Mouse (Mus musculus): Measurements from ENCODE around the gene Vmn1r180.

- TF ChIP-seq TAL1 (IDR thresholded peaks at IDR 0.05; ENCODE audit: low read length) = no peak
- TF ChIP-seq GATA1 (IDR thresholded peaks at IDR 0.05; ENCODE audit: low read length) = no peak
These were observed at the start of gene Vmn1r180 for GRCm38 (mm10) chr7:23950332-23950731.

Measured in erythroblast, embryonic 14.5 days (primary cell).